Mouse (Mus musculus) liver, adult 2 months (tissue): ENCODE results near the gene Tfb2m.

Experiments
- CTCF ChIP-seq: fragments of 200-500 bp; IDR thresholded peaks from 2 replicates; pipeline ENCODE4 v1.5.1; 2011; ENCODE audit warnings: low read depth, low read length, control low read depth
- POLR2A ChIP-seq: fragments of 200-500 bp; IDR thresholded peaks from 2 replicates; pipeline ENCODE4 v1.6.1; 2011; ENCODE audit warnings: low read length, control low read depth; ENCODE audit not compliant: insufficient read depth; ENCODE audit errors: extremely low read depth

DNA sequence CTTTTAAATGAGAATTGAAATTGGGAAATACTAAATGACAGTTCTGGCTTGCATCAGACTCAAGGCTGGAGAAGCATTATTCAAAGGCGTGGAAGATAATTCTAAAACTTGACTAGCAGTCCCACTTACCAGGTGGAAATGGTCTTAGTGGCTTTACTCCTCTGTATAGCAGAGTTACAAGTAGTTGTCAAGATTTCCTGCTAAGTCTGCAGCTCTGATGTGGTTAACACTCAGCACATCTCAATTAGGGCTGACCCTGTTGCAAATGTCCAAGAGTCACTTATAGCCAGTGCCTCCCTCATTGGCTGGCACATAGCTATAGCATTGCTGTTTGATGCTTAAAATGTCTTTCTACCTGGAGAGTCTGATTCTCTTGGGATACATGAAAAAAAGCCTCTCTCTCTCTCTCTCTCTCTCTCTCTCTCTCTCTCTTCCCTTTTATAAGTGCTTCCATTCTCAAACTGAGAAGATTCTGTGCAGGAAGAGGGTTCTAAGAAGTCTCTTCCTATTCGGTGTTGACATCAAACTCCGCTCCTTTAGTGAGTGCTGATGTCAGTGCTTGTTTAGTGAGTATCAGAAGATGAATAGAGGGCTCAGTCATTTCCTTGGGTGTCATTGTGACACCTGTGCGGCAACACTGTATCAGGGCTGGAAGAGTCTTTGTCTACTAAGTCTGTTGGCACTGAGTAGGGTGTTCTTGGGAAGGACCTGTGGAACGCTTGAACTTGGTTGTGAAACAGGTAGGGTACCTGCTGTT, 3.1 kb upstream of the Tfb2m start:
- TF ChIP-seq POLR2A (no peak), CTCF (no peak)
